19 mouse cellular contexts compared by ENCODE assay signal in the genomic region with DNA sequence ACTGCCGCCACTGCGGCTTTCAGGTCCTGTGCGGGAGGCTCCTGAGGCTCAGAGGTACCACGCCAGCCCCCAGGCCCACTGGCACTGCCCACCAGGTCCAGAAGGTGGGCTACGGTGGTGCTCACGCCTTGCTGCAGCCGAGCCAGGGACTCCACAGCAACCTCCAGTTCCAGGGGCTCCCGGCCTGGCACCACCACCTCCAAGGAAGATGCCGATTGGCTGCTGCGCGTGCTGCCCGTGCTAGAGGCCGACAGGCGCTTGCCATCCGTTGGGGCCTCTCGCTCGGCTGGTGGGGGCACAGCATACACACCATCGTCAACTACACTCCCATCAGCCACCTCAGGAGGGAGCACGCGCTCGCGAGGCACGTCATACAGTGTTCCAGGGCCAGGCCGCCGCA. TPM values are rescaled to one million over a fixed set of nuclear protein-coding genes. Genes with fewer than 3 reads are reported as not detected.
DNase-seq lines count a peak whose midpoint lies in the region.
"Had no signal": no experiment of that assay in that cellular context is flagged by ENCODE, and none has a peak within 500 bp of the region (broad histone marks: within the 10 kb centered on the region; RNA-seq: fewer than 3 reads in every experiment).

No protein-coding gene starts in this region.

- DNase-seq in adrenal gland, postnatal 14 days: peak; percentile 5
- DNase-seq in adrenal gland, adult 8-10 months: no peak
- peak; percentile 91 for DNase-seq in heart, adult 11 months
- no peak for DNase-seq in heart, adult 9 months (ENCODE audit: low spot score in 2 of 2)
- DNase-seq in testis, postnatal 10 days (ENCODE audit: low spot score): peak; percentile 55
- no peak for DNase-seq in testis, postnatal 14 days (ENCODE audit: low spot score)
- no peak for DNase-seq in spleen, postnatal 14 days (ENCODE audit: low spot score in 2 of 2)
- DNase-seq in thymus, postnatal 14 days: no peak
- DNase-seq: adrenal gland, adult 2 months; gastrocnemius, postnatal 25 days; kidney, postnatal 4 days; lung, adult 2 months; retina, postnatal 1 day; thymus, adult 18-20 months had no signal

RNA-seq across cellular contexts. Expression of gene Ctrb1, which starts 23.0 kb away (rescaled TPM):
- 0.41 TPM in 1 of 2 replicates, not detected in the other for total RNA-seq in adrenal gland, postnatal 14 days (2021)
- not detected for total RNA-seq in adrenal gland, adult 8-10 months (2022)
- total RNA-seq: common myeloid progenitor, adult 5-6 weeks; gastrocnemius, postnatal 25 days; heart, adult 8-10 months; hematopoietic stem cell, adult 5-6 weeks; layer of hippocampus, postnatal 14 days; left cerebral cortex, postnatal 10 days had no signal

RNA-seq across cellular contexts. Expression of gene Bcar1, which starts 29.8 kb away (rescaled TPM):
- total RNA-seq in adrenal gland, postnatal 14 days (2021): 59.6 and 67.1 TPM in 2 replicates
- total RNA-seq in adrenal gland, adult 8-10 months (2022): 100 to 1,000 TPM in 2 of 4 experiments, 10 to 100 TPM in 2; 86.1 to 150 (median 104) TPM
- total RNA-seq: common myeloid progenitor, adult 5-6 weeks; hematopoietic stem cell, adult 5-6 weeks had no signal

Comparison
In these comparisons a context has a peak if more than half of its experiments do, and no peak if none do; other contexts are left out.
1. DNase-seq: peak in adrenal gland, postnatal 14 days (single experiment), heart, adult 11 months (single experiment) and testis, postnatal 10 days (single experiment); none in adrenal gland, adult 8-10 months (single experiment), heart, adult 9 months (0 of 2), testis, postnatal 14 days (single experiment), spleen, postnatal 14 days (0 of 2) and thymus, postnatal 14 days (single experiment).